Mouse (Mus musculus) spleen, adult 12 weeks (tissue): ENCODE measurements around the gene Arpc5l.

Source experiments
- DNase-seq: peaks from one replicate; pipeline ENCODE4 v3.0.0; 2022; ENCODE audit warnings: low spot score

The Arpc5l gene

GRCm38 (mm10) chr2:39004880-39005435 is at the start of gene Arpc5l:
Gene Arpc5l, plus strand, starts transcription at chr2:39005348.
- peak; percentile 85 for DNase-seq

GRCm38 (mm10) chr2:38956062-38956461 is 49.1 kb upstream of the Arpc5l start:
- no peak for DNase-seq

- no peak for DNase-seq
Measured at GRCm38 (mm10) chr2:38957671-38958223, 47.4 kb upstream of the Arpc5l start.

- no peak for DNase-seq
Measured at GRCm38 (mm10) chr2:38964198-38964597, 41.0 kb upstream of the Arpc5l start.

GRCm38 (mm10) chr2:38969650-38970049 is 35.5 kb upstream of the Arpc5l start:
- no peak for DNase-seq

GRCm38 (mm10) chr2:38970057-38970456 is 35.1 kb upstream of the Arpc5l start:
- peak; percentile 11 for DNase-seq

GRCm38 (mm10) chr2:38973223-38973622 is 31.9 kb upstream of the Arpc5l start:
- DNase-seq: no peak

GRCm38 (mm10) chr2:38973701-38974100 is 31.4 kb upstream of the Arpc5l start:
- no peak for DNase-seq

- no peak for DNase-seq
Measured at GRCm38 (mm10) chr2:38974171-38974570, 31.0 kb upstream of the Arpc5l start.

- no peak for DNase-seq
Measured at GRCm38 (mm10) chr2:38975181-38975580, 30.0 kb upstream of the Arpc5l start.

- no peak for DNase-seq
Measured at GRCm38 (mm10) chr2:38975941-38976805, 29.0 kb upstream of the Arpc5l start.

GRCm38 (mm10) chr2:38977837-38978236 is 27.3 kb upstream of the Arpc5l start:
- DNase-seq: no peak

- no peak for DNase-seq
Measured at GRCm38 (mm10) chr2:38983456-38983855, 21.7 kb upstream of the Arpc5l start.

GRCm38 (mm10) chr2:38986580-38986979 is 18.6 kb upstream of the Arpc5l start:
- DNase-seq: no peak

GRCm38 (mm10) chr2:38987371-38987770 is 17.8 kb upstream of the Arpc5l start:
- no peak for DNase-seq

- DNase-seq: no peak
Measured at GRCm38 (mm10) chr2:38987803-38988510, 17.2 kb upstream of the Arpc5l start.

GRCm38 (mm10) chr2:38988929-38989328 is 16.2 kb upstream of the Arpc5l start:
- no peak for DNase-seq

- no peak for DNase-seq
Measured at GRCm38 (mm10) chr2:38992004-38992403, 13.1 kb upstream of the Arpc5l start.

- no peak for DNase-seq
Measured at GRCm38 (mm10) chr2:38992452-38992851, 12.7 kb upstream of the Arpc5l start.

GRCm38 (mm10) chr2:38997386-38998374 is 7.5 kb upstream of the Arpc5l start, which contains the start of gene Wdr38:
Gene Wdr38, plus strand, starts transcription at chr2:38997476.
- peak; percentile 82 for DNase-seq

GRCm38 (mm10) chr2:38999381-38999780 is 5.8 kb upstream of the Arpc5l start:
- DNase-seq: no peak
